Mouse (Mus musculus) CH12.LX (cell line): Measurements from ENCODE around the gene Prmt8. TPM values are rescaled to one million over a fixed set of nuclear protein-coding genes. Genes with fewer than 3 reads are reported as not detected.
A peak's percentile ranks its signal among the peaks of the same experiment; 100 is the strongest.

ENCODE experiments used
- DNase-seq: peaks from one replicate; pipeline ENCODE4 v3.0.0-alpha.2; 2013; ENCODE audit errors: extremely low read depth
- H3K27ac ChIP-seq: 2 replicates; pipeline ENCODE4 v1.5.1; 2012; ENCODE audit warnings: low read depth, mild to moderate bottlenecking, control low read depth, moderate library complexity; ENCODE audit not compliant: insufficient read depth
- H3K27me3 ChIP-seq: replicated peaks from 2 replicates; pipeline ENCODE3; 2012; ENCODE audit warnings: inconsistent platforms
- H3K36me3 ChIP-seq, 2 experiments: replicated peaks in 1 of 2; 2 replicates each; pipeline versions ENCODE3 to v1.6.1; 2012; ENCODE audit warnings: inconsistent platforms in 1 of 2, low read length in 1 of 2, mild to moderate bottlenecking in 1 of 2, mixed read lengths in 1 of 2, moderate library complexity in 1 of 2; ENCODE audit not compliant: control insufficient read depth in 1 of 2, insufficient read depth in 1 of 2
- H3K4me1 ChIP-seq, 2 experiments: 2 replicates each; pipeline ENCODE4 v1.6.1; 2012; ENCODE audit warnings: inconsistent platforms in 1 of 2, moderate library complexity in 1 of 2; ENCODE audit not compliant: insufficient read depth in 2 of 2, control insufficient read depth in 1 of 2
- H3K4me2 ChIP-seq: 2 replicates; pipeline ENCODE4 v1.6.1; 2012; ENCODE audit warnings: low read depth, mild to moderate bottlenecking, control low read depth; ENCODE audit not compliant: poor library complexity, insufficient read depth, severe bottlenecking
- H3K4me3 ChIP-seq, 3 experiments: fragments of 150-350 bp in 1 of 3; sonication (generic) in 1 of 3; replicated peaks in 1 of 3; 2 replicates each; pipeline versions ENCODE3 to v1.5.1; 2011 to 2012; ENCODE audit warnings: low read depth in 2 of 3, low read length in 2 of 3, mild to moderate bottlenecking in 2 of 3, moderate library complexity in 2 of 3, control low read depth in 1 of 3, improper control_type of control experiment in 1 of 3, inconsistent platforms in 1 of 3, mixed read lengths in 1 of 3; ENCODE audit not compliant: poor library complexity in 1 of 3
- H3K79me2 ChIP-seq: replicated peaks from 2 replicates; pipeline ENCODE4 v1.6.1; 2012; ENCODE audit warnings: mild to moderate bottlenecking, moderate library complexity; ENCODE audit not compliant: control insufficient read depth, poor library complexity, insufficient read depth, severe bottlenecking; ENCODE audit errors: extremely low read depth
- H3K9ac ChIP-seq: 2 replicates; pipeline ENCODE4 v1.6.1; 2012; ENCODE audit warnings: low read depth, mild to moderate bottlenecking, control low read depth, moderate library complexity; ENCODE audit not compliant: insufficient read depth
- H3K9me3 ChIP-seq: replicated peaks from 2 replicates; pipeline ENCODE3; 2012; ENCODE audit warnings: low read length, inconsistent platforms, mixed read lengths
- BHLHE40 ChIP-seq: IDR thresholded peaks from 2 replicates; pipeline ENCODE4 v1.6.1; 2011; ENCODE audit warnings: mild to moderate bottlenecking, low read depth, low read length, improper control_type of control experiment
- CHD1 ChIP-seq: IDR thresholded peaks from 2 replicates; pipeline ENCODE4 v1.6.1; 2012; ENCODE audit warnings: low read depth, low read length, improper control_type of control experiment, inconsistent platforms
- E2F4 ChIP-seq: IDR thresholded peaks from 2 replicates; pipeline ENCODE4 v1.6.1; 2011; ENCODE audit warnings: low read depth, low read length, improper control_type of control experiment; ENCODE audit not compliant: insufficient replicate concordance
- GABPA ChIP-seq: IDR thresholded peaks from 2 replicates; pipeline ENCODE4 v1.6.1; 2012; ENCODE audit warnings: low read depth, low read length, improper control_type of control experiment, inconsistent platforms; ENCODE audit not compliant: insufficient replicate concordance
- HCFC1 ChIP-seq: IDR thresholded peaks from 2 replicates; pipeline ENCODE4 v1.6.1; 2012; ENCODE audit warnings: low read depth, mild to moderate bottlenecking, inconsistent platforms, low read length, improper control_type of control experiment
- JUN ChIP-seq: IDR thresholded peaks from 2 replicates; pipeline ENCODE4 v1.6.1; 2011; ENCODE audit warnings: low read depth, mild to moderate bottlenecking, low read length, improper control_type of control experiment, moderate library complexity; ENCODE audit not compliant: insufficient read depth
- MAX ChIP-seq: IDR thresholded peaks from 2 replicates; pipeline ENCODE4 v1.6.1; 2011; ENCODE audit warnings: low read length, improper control_type of control experiment
- MAZ ChIP-seq: IDR thresholded peaks from 2 replicates; pipeline ENCODE4 v1.6.1; 2012; ENCODE audit warnings: low read depth, mild to moderate bottlenecking, inconsistent platforms, low read length, improper control_type of control experiment, moderate library complexity
- MEF2A ChIP-seq: IDR thresholded peaks from 2 replicates; pipeline ENCODE4 v1.6.1; 2014; ENCODE audit warnings: low read depth, mild to moderate bottlenecking, inconsistent platforms, low read length, improper control_type of control experiment, borderline replicate concordance
- MYC ChIP-seq: IDR thresholded peaks from 2 replicates; pipeline ENCODE4 v1.6.1; 2011; ENCODE audit warnings: low read depth, mild to moderate bottlenecking, improper control_type of control experiment, low read length
- NELFE ChIP-seq: IDR thresholded peaks from 2 replicates; pipeline ENCODE4 v1.6.1; 2011; ENCODE audit warnings: low read depth, low read length, improper control_type of control experiment
- NRF1 ChIP-seq: IDR thresholded peaks from 2 replicates; pipeline ENCODE4 v1.6.1; 2014; ENCODE audit warnings: low read depth, mild to moderate bottlenecking, inconsistent platforms, low read length, improper control_type of control experiment, moderate library complexity
- PAX5 ChIP-seq: IDR thresholded peaks from 2 replicates; pipeline ENCODE4 v1.6.1; 2012; ENCODE audit warnings: low read length, inconsistent platforms, mixed read lengths
- POLR2A ChIP-seq: IDR thresholded peaks from 2 replicates; pipeline ENCODE4 v1.6.1; 2011; ENCODE audit warnings: low read depth, mild to moderate bottlenecking, improper control_type of control experiment, low read length
- RAD21 ChIP-seq: IDR thresholded peaks from 2 replicates; pipeline ENCODE4 v1.6.1; 2011; ENCODE audit warnings: low read depth, mild to moderate bottlenecking, low read length, improper control_type of control experiment, moderate library complexity
- TBP ChIP-seq: conservative IDR thresholded peaks from 2 replicates; pipeline ENCODE4 v1.6.1; 2011; ENCODE audit warnings: low read depth, low read length, improper control_type of control experiment
- USF2 ChIP-seq: conservative IDR thresholded peaks from 2 replicates; pipeline ENCODE4 v1.6.1; 2011; ENCODE audit warnings: low read depth, low read length, improper control_type of control experiment
- ZC3H11A ChIP-seq: IDR thresholded peaks from 2 replicates; pipeline ENCODE4 v1.6.1; 2012; ENCODE audit warnings: low read depth, mild to moderate bottlenecking, inconsistent platforms, low read length, improper control_type of control experiment
- ZMIZ1 ChIP-seq: IDR thresholded peaks from 2 replicates; pipeline ENCODE4 v1.6.1; 2012; ENCODE audit warnings: low read depth, mild to moderate bottlenecking, inconsistent platforms, low read length, improper control_type of control experiment
- ZNF384 ChIP-seq: IDR thresholded peaks from 2 replicates; pipeline ENCODE4 v1.6.1; 2012; ENCODE audit warnings: low read depth, low read length, improper control_type of control experiment, inconsistent platforms
- dilution Hi-C: fragments of 300-500 bp; cut with MboI; formaldehyde crosslinking; loops from 2 replicates; pipeline ENCODE4 v1.14.3; 2020; ENCODE audit warnings: low sequenced_read_pairs; ENCODE audit not compliant: extremely low pct_unique_long_range_greater_than_20kb, extremely low pct_ligation_motif_present
- in situ Hi-C: fragments of 300-500 bp; cut with MboI; formaldehyde crosslinking; loops from 3 replicates; pipeline ENCODE4 v1.14.3; 2019; ENCODE audit warnings: low sequenced_read_pairs, low pct_ligation_motif_present, low pct_unique_long_range_greater_than_20kb, mixed read lengths
- polyA plus RNA-seq: library from polyadenylated mRNA; unstranded; fragments of >175 nt; gene quantifications from 2 replicates; pipeline ENCODE4 v1.2.1, GENCODE M21; 2012; ENCODE audit warnings: low read depth; ENCODE audit not compliant: insufficient read length
- total RNA-seq, 2 experiments: library from RNA; depleted of rRNA; stranded (reverse); fragments of 300-350 nt in 1 of 2; fragments of >200 nt in 1 of 2; gene quantifications; 2 replicates each; pipeline ENCODE4 v1.2.3; 2012 to 2014

Gene Prmt8
- total and polyA plus RNA-seq, 3 experiments: not detected

DNA sequence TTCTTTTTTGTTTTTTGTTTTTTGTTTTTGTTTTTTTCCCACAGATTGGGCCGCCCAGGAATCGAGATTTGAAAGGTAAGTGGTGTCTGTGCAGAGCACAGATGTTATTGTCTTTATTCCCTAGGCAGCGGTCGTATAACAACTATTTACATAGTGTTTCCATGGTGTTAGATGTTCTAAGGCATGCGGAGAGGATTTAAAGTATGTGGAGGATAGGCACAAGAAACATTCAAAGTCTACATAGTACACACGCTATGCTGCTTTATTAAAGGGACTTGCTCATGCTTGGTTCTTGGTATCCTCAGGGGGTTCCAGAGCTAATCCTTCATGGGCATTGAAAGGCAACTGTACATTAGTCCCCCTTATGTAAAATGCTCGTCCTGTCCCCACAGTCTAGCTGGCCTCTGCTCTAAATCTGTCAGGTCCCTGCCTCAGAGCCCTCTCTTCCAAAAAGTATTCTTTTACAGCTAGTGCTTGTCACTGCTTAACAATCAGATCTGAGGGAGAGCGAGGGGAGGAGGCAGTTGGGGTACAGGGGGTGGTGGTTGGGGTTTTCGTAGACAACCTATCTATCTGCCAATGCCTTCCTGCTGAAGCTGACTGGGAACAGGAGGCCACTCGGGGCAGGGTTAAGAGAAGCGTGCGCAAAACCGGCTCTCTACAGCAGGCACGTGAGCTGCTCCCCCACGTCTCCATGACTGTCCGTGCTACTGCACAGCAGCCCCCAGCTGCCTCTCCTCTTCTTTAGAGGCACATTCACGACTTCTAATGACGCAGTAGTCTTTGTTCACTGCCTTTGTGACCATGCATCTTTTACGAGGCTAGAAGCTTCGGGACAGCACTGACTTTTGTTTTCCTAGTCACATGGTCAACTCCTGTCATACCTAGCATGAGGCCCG lies 51.8 kb downstream of the Prmt8 start:
- H3K4me1 ChIP-seq: no peaks in the 10 kb centered on the region

GRCm38 (mm10) chr6:127715428-127715827 lies 53.8 kb downstream of the Prmt8 start:
- dilution Hi-C loops: no loop called here
- in situ Hi-C loops: no loop called here
- DNase-seq: no peak

More for the DNA sequence above, 51.8 kb downstream of the Prmt8 start:
- H3K9ac ChIP-seq: no peak overlapping the region
- no peaks in the 10 kb centered on the region for H3K79me2 ChIP-seq
- peaks cover 80% of the 10 kb centered on the region for H3K27me3 ChIP-seq
- no peak for DNase-seq
- H3K4me2 ChIP-seq: no peak overlapping the region
- H3K27ac ChIP-seq: no peak overlapping the region
- in situ Hi-C loops: no loop called here
- no peaks in the 10 kb centered on the region for H3K36me3 ChIP-seq
- dilution Hi-C loops: no loop called here
- H3K9me3 ChIP-seq: no peaks in the 10 kb centered on the region
- TF ChIP-seq GABPA (no peak), BHLHE40 (peak; percentile 36)
- no peak overlapping the region for H3K4me3 ChIP-seq

GRCm38 (mm10) chr6:127714906-127715305 lies 54.4 kb downstream of the Prmt8 start:
- no peaks in the 10 kb centered on the region for H3K36me3 ChIP-seq
- peaks cover 91% of the 10 kb centered on the region for H3K27me3 ChIP-seq
- no peak overlapping the region for H3K27ac ChIP-seq
- in situ Hi-C loops: no loop called here
- TF ChIP-seq ZNF384 (no peak), NRF1 (no peak), USF2 (no peak), HCFC1 (no peak), TBP (no peak), NELFE (no peak), ZMIZ1 (no peak), MAX (no peak), POLR2A (no peak), PAX5 (no peak), E2F4 (no peak), RAD21 (no peak), JUN (no peak), ZC3H11A (no peak), CHD1 (no peak), MAZ (no peak), MEF2A (no peak), MYC (no peak), GABPA (no peak)
- H3K4me3 ChIP-seq: no peak overlapping the region
- no peaks in the 10 kb centered on the region for H3K4me1 ChIP-seq
- no peaks in the 10 kb centered on the region for H3K9me3 ChIP-seq
- dilution Hi-C loops: no loop called here
- H3K79me2 ChIP-seq: no peaks in the 10 kb centered on the region
- no peak for DNase-seq
- no peak overlapping the region for H3K9ac ChIP-seq
- H3K4me2 ChIP-seq: no peak overlapping the region

More at GRCm38 (mm10) chr6:127715428-127715827, 53.8 kb downstream of the Prmt8 start:
- Histone ChIP-seq H3K9me3 (no peaks in the 10 kb centered on the region), H3K27ac (no peak overlapping the region), H3K4me1 (no peaks in the 10 kb centered on the region), H3K79me2 (no peaks in the 10 kb centered on the region), H3K27me3 (peaks cover 92% of the 10 kb centered on the region), H3K4me3 (no peak overlapping the region), H3K4me2 (no peak overlapping the region), H3K9ac (no peak overlapping the region), H3K36me3 (no peaks in the 10 kb centered on the region)
- TF ChIP-seq USF2 (no peak), BHLHE40 (0 out of 2 replicates have a peak, but pooled peaks have one; percentile 17), RAD21 (no peak)
